Mouse (Mus musculus): ENCODE data around the gene Hinfp. TPM values are rescaled to one million over a fixed set of nuclear protein-coding genes. Genes with fewer than 3 reads are reported as not detected.
"Not testable (repeated sequence)": the region's sequence is repeated elsewhere in the genome, so short reads cannot be mapped to it uniquely, and the experiment has no call there.

The Hinfp gene
- 10 to 100 TPM; 24.4 to 31.8 TPM for total RNA-seq (2021)

- intact Hi-C loops (cut with DNase I), result no loop called here
- DNase-seq (ENCODE audit: low spot score in 2 of 2), result peak; percentile 98
Measured at GRCm38 (mm10) chr9:44305466-44306079, at the start of gene Hinfp. TSS of gene Hinfp (minus strand) at chr9:44305671.

GRCm38 (mm10) chr9:44353142-44353541 lies 47.7 kb upstream of the Hinfp start:
- no peak for DNase-seq (ENCODE audit: low spot score in 2 of 2)
- intact Hi-C loops (cut with DNase I), result no loop called here

- intact Hi-C loops (cut with DNase I), result no loop called here
Measured at GRCm38 (mm10) chr9:44352337-44352736, 46.9 kb upstream of the Hinfp start.

GRCm38 (mm10) chr9:44351396-44351795 lies 45.9 kb upstream of the Hinfp start:
- DNase-seq (ENCODE audit: low spot score in 2 of 2), result no peak
- intact Hi-C loops (cut with DNase I), result no loop called here

More at GRCm38 (mm10) chr9:44352337-44352736, 46.9 kb upstream of the Hinfp start:
- no peak for DNase-seq (ENCODE audit: low spot score in 2 of 2)

GRCm38 (mm10) chr9:44348546-44348945 lies 43.1 kb upstream of the Hinfp start:
- no peak for DNase-seq (ENCODE audit: low spot score in 2 of 2)
- intact Hi-C loops (cut with DNase I), result no loop called here

GRCm38 (mm10) chr9:44347621-44348020 lies 42.1 kb upstream of the Hinfp start:
- intact Hi-C loops (cut with DNase I), result no loop called here
- no peak for DNase-seq (ENCODE audit: low spot score in 2 of 2)

GRCm38 (mm10) chr9:44347166-44347565 lies 41.7 kb upstream of the Hinfp start:
- intact Hi-C loops (cut with DNase I), result no loop called here
- no peak for DNase-seq (ENCODE audit: low spot score in 2 of 2)

- DNase-seq (ENCODE audit: low spot score in 2 of 2), result no peak
- intact Hi-C loops (cut with DNase I), result no loop called here
Measured at GRCm38 (mm10) chr9:44345570-44346433, 40.3 kb upstream of the Hinfp start.

GRCm38 (mm10) chr9:44343781-44344421 lies 38.4 kb upstream of the Hinfp start, which contains the start of gene Hmbs:
TSS of gene Hmbs (minus strand) at chr9:44344228.
- DNase-seq (ENCODE audit: low spot score in 2 of 2), result peak; percentile 92 to 93
- intact Hi-C loops (cut with DNase I), result no loop called here

- DNase-seq (ENCODE audit: low spot score in 2 of 2), result no peak
- intact Hi-C loops (cut with DNase I), result no loop called here
Measured at GRCm38 (mm10) chr9:44343290-44343689, 37.8 kb upstream of the Hinfp start.

GRCm38 (mm10) chr9:44342605-44343004 lies 37.1 kb upstream of the Hinfp start:
- intact Hi-C loops (cut with DNase I), result no loop called here
- no peak for DNase-seq (ENCODE audit: low spot score in 2 of 2)

- no peak for DNase-seq (ENCODE audit: low spot score in 2 of 2)
- intact Hi-C loops (cut with DNase I), result no loop called here
Measured at GRCm38 (mm10) chr9:44342173-44342572, 36.7 kb upstream of the Hinfp start.

- intact Hi-C loops (cut with DNase I), result no loop called here
- no peak for DNase-seq (ENCODE audit: low spot score in 2 of 2)
Measured at GRCm38 (mm10) chr9:44341487-44341886, 36.0 kb upstream of the Hinfp start.

- DNase-seq (ENCODE audit: low spot score in 2 of 2), result no peak
- intact Hi-C loops (cut with DNase I), result loop anchor here (10.0 kb wide), 1 partner anchor 104 kb away; the partner anchor contains the start of gene Cbl
Measured at GRCm38 (mm10) chr9:44338574-44338973, 33.1 kb upstream of the Hinfp start.

- intact Hi-C loops (cut with DNase I), result loop anchor here (10.0 kb wide), 1 partner anchor 103 kb away; the partner anchor contains the start of gene Cbl
- no peak for DNase-seq (ENCODE audit: low spot score in 2 of 2)
Measured at GRCm38 (mm10) chr9:44337436-44338169, 32.1 kb upstream of the Hinfp start.

GRCm38 (mm10) chr9:44336964-44337363 lies 31.5 kb upstream of the Hinfp start:
- no peak for DNase-seq (ENCODE audit: low spot score in 2 of 2)
- intact Hi-C loops (cut with DNase I), result loop anchor here (10.0 kb wide), 1 partner anchor 102 kb away; the partner anchor contains the start of gene Cbl

GRCm38 (mm10) chr9:44336513-44336912 lies 31.0 kb upstream of the Hinfp start:
- intact Hi-C loops (cut with DNase I), result loop anchor here (10.0 kb wide), 1 partner anchor 102 kb away; the partner anchor contains the start of gene Cbl
- not testable (repeated sequence) for DNase-seq (ENCODE audit: low spot score in 2 of 2)

GRCm38 (mm10) chr9:44336093-44336406 lies 30.6 kb upstream of the Hinfp start:
- intact Hi-C loops (cut with DNase I), result loop anchor here (10.0 kb wide), 1 partner anchor 101 kb away; the partner anchor contains the start of gene Cbl
- no peak for DNase-seq (ENCODE audit: low spot score in 2 of 2)

GRCm38 (mm10) chr9:44335331-44336092 lies 30.0 kb upstream of the Hinfp start:
- peak in 1 of 2 experiments; percentile 25 for DNase-seq (ENCODE audit: low spot score in 2 of 2)

More at GRCm38 (mm10) chr9:44335331-44336092, 30.0 kb upstream of the Hinfp start:
- intact Hi-C loops (cut with DNase I), result loop anchor here (10.0 kb wide), 1 partner anchor 101 kb away; the partner anchor contains the start of gene Cbl

Data from left cerebral cortex, postnatal 36 days (tissue).